12 mouse cellular contexts compared by ENCODE assay signal in the genomic region with DNA sequence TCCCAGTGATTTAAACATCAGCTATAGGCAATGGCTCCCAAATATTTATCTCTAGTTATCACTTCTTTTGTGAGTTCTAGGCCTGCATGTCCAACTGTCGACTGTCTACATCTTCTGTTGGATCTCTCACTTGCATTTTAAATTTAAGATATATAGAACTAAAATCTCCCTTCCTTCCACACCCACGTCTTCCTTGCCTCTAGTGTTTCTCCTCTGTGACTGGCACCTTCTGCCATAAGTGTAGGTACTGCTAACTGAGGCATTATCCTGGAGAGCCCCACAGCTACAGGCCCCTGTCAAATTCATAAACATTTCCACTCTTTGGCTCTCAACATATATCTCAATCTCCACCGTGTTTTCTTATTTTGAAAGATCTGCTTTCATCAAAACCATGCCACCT.
"Had no signal": no experiment of that assay in that cellular context is flagged by ENCODE, and none has a peak within 500 bp of the region (broad histone marks: within the 10 kb centered on the region; RNA-seq: fewer than 3 reads in every experiment).

No protein-coding gene starts in this region.

- DNase-seq: retina, postnatal 1 day; right cerebral cortex, adult 18-20 months; right cerebral cortex, postnatal 14 days; right cerebral cortex, postnatal 25 days; right cerebral cortex, postnatal 4 days; spleen, adult 18-20 months; thymus, adult 18-20 months; thymus, adult 2 months; thymus, postnatal 14 days; thymus, postnatal 25 days; thymus, postnatal 36 days; thymus, postnatal 4 days had no signal
